Mouse (Mus musculus): ENCODE data around the gene Cd300a.

- TF ChIP-seq CTCF (IDR thresholded peaks at IDR 0.05; ENCODE audit: low read depth, low read length): no peak
- no peak for TF ChIP-seq POLR2A (IDR thresholded peaks at IDR 0.05; ENCODE audit: borderline replicate concordance, low read depth, low read length)
Observed at GRCm38 (mm10) chr11:114852311-114853173, 37.3 kb upstream of the Cd300a start.

Data from bone marrow macrophage, adult 2 months (primary cell).